Mouse (Mus musculus) left cerebral cortex, adult 18-20 months (tissue): ENCODE measurements around the gene Hamp2. TPM values are rescaled to one million over a fixed set of nuclear protein-coding genes. Genes with fewer than 3 reads are reported as not detected.
A peak's percentile ranks its signal among the peaks of the same experiment; 100 is the strongest.
"Not testable (repeated sequence)": the region's sequence is repeated elsewhere in the genome, so short reads cannot be mapped to it uniquely, and the experiment has no call there.

ENCODE experiments used
- DNase-seq, 2 experiments: peaks; one replicate each; pipeline ENCODE4 v3.0.0; 2021 to 2022; ENCODE audit warnings: low spot score in 2 of 2, mixed read lengths in 1 of 2
- long read RNA-seq, 2 experiments: library from polyadenylated mRNA; stranded (forward); transcript quantifications; one replicate each; pipeline ENCODE4 v2.0.0; 2021
- total RNA-seq, 2 experiments: library from RNA; stranded (reverse); gene quantifications; 2 replicates each; pipeline ENCODE4 v1.2.3; 2021

The Hamp2 gene
- not detected for total RNA-seq
- long read RNA-seq, experiment 1 = 0 reads
- long read RNA-seq, experiment 2 = 0 reads

GRCm38 (mm10) chr7:30924581-30924980 lies at the start of gene Hamp2:
Hamp2 (minus strand) TSS chr7:30924681.
- not testable (repeated sequence) for DNase-seq

- DNase-seq = peak; percentile 71 to 82
Observed at GRCm38 (mm10) chr7:30973501-30974289, 49.2 kb upstream of the Hamp2 start, which contains the start of gene Fam187b. Fam187b (plus strand) TSS chr7:30973790.

- no peak for DNase-seq
Observed at GRCm38 (mm10) chr7:30973251-30973500, 48.7 kb upstream of the Hamp2 start, which contains the start of gene Lsr. Lsr (minus strand) TSS chr7:30973464.

- DNase-seq = no peak
Observed at GRCm38 (mm10) chr7:30972426-30973250, 48.2 kb upstream of the Hamp2 start.

GRCm38 (mm10) chr7:30971901-30972300 lies 47.4 kb upstream of the Hamp2 start:
- no peak for DNase-seq

GRCm38 (mm10) chr7:30969174-30969573 lies 44.7 kb upstream of the Hamp2 start:
- no peak for DNase-seq

GRCm38 (mm10) chr7:30968611-30969010 lies 44.1 kb upstream of the Hamp2 start:
- no peak for DNase-seq

- no peak for DNase-seq
Observed at GRCm38 (mm10) chr7:30966657-30967056, 42.2 kb upstream of the Hamp2 start.

GRCm38 (mm10) chr7:30965677-30966076 lies 41.2 kb upstream of the Hamp2 start:
- no peak for DNase-seq

- no peak for DNase-seq
Observed at GRCm38 (mm10) chr7:30964366-30964765, 39.9 kb upstream of the Hamp2 start.

GRCm38 (mm10) chr7:30962862-30963261 lies 38.4 kb upstream of the Hamp2 start:
- DNase-seq = no peak

GRCm38 (mm10) chr7:30959786-30960349 lies 35.4 kb upstream of the Hamp2 start:
- no peak for DNase-seq

- DNase-seq = no peak
Observed at GRCm38 (mm10) chr7:30958866-30959487, 34.5 kb upstream of the Hamp2 start.

- no peak for DNase-seq
Observed at GRCm38 (mm10) chr7:30958109-30958865, 33.8 kb upstream of the Hamp2 start.

- DNase-seq = peak; percentile 90 to 92
Observed at GRCm38 (mm10) chr7:30957367-30957783, 32.9 kb upstream of the Hamp2 start.

GRCm38 (mm10) chr7:30956756-30957366 lies 32.4 kb upstream of the Hamp2 start, which contains the start of gene Usf2:
Usf2 (minus strand) TSS chr7:30956803.
- peak; percentile 81 to 86 for DNase-seq

GRCm38 (mm10) chr7:30956357-30956751 lies 31.9 kb upstream of the Hamp2 start:
- DNase-seq = no peak

- peak; percentile 73 to 85 for DNase-seq
Observed at GRCm38 (mm10) chr7:30955584-30956356, 31.3 kb upstream of the Hamp2 start.

- DNase-seq = no peak
Observed at GRCm38 (mm10) chr7:30954971-30955520, 30.6 kb upstream of the Hamp2 start.
